Mouse (Mus musculus) hindbrain, embryonic 12.5 days (tissue): Measurements from ENCODE around the gene Lcn11. TPM values are rescaled to one million over a fixed set of nuclear protein-coding genes. Genes with fewer than 3 reads are reported as not detected.
"Not testable (repeated sequence)": the region's sequence is repeated elsewhere in the genome, so short reads cannot be mapped to it uniquely, and the experiment has no call there.

Experiments
- ATAC-seq: fragments of 200-750 bp; cut with Nextera tagmentation; 2 replicates; pipeline ENCODE4 v1.8.0; 2017; ENCODE audit warnings: moderate TSS enrichment; ENCODE audit not compliant: low FRiP score
- H3K27ac ChIP-seq: fragments of 300-500 bp; sonication (generic); 2 replicates; pipeline ENCODE4 v1.5.1; 2016; ENCODE audit warnings: mild to moderate bottlenecking
- H3K27me3 ChIP-seq: fragments of 300-500 bp; sonication (generic); 2 replicates; pipeline ENCODE4 v1.6.1; 2016; ENCODE audit warnings: mild to moderate bottlenecking
- H3K36me3 ChIP-seq: fragments of 300-500 bp; sonication (generic); 2 replicates; pipeline ENCODE4 v1.6.1; 2016; ENCODE audit warnings: mild to moderate bottlenecking
- H3K4me1 ChIP-seq: fragments of 300-500 bp; sonication (generic); 2 replicates; pipeline ENCODE4 v1.6.1; 2016
- H3K4me2 ChIP-seq: fragments of 300-500 bp; sonication (generic); replicated peaks from 2 replicates; pipeline ENCODE4 v1.6.1; 2016; ENCODE audit warnings: mild to moderate bottlenecking
- H3K4me3 ChIP-seq: fragments of 300-500 bp; sonication (generic); 2 replicates; pipeline ENCODE4 v1.5.1; 2016; ENCODE audit warnings: mild to moderate bottlenecking
- H3K9ac ChIP-seq: fragments of 300-500 bp; sonication (generic); 2 replicates; pipeline ENCODE4 v1.6.1; 2016; ENCODE audit warnings: mild to moderate bottlenecking, moderate library complexity
- H3K9me3 ChIP-seq: fragments of 300-500 bp; sonication (generic); replicated peaks from 2 replicates; pipeline ENCODE4 v1.6.1; 2016; ENCODE audit warnings: mild to moderate bottlenecking
- WGBS: fragments of 180-500 bp; shearing (Covaris S2); methylation state at CpG from one replicate; pipeline ENCODE4 v1.1.7; 2016; 5-methylcytosine and 5-hydroxymethylcytosine counted together
- polyA plus RNA-seq: library from polyadenylated mRNA; unstranded; fragments of >200 nt; fragmentation: Nextera tagmentation; extraction: Ambion mirVana; gene quantifications from 2 replicates; pipeline ENCODE4 v1.2.1, GENCODE M21; 2016

Lcn11 gene
- polyA plus RNA-seq, 1 experiment from 2014 or later: not detected

DNA sequence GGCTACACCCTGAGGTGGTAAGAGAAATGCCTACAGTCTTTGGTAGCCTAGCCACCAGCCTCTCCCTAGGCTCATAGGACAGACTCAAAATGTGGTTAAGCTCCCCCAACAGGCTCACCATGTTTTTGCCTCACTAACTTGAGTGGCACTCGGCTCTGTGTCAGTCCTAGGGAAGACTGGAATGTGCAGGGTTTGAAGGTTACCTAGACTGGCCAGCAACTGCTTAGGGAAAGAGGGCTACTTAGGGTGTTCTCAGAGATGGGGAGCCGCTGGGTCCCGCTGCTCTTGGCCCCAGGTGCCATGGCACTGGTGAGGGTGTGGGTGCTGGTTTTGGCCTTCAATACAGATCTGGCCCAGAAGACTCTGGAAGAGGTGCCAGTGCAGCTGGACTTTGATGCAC, 5.1 kb downstream of the Lcn11 start, which contains the start of gene Gm13539:
Gene Gm13539 (plus strand): TSS at position 301 of the 400 bp plus-strand sequence.
- Histone ChIP-seq H3K9ac (no peak within 1 kb of the TSS), H3K27me3 (no peaks in the 10 kb centered on the region), H3K27ac (no peak within 1 kb of the TSS), H3K36me3 (no peaks in the 10 kb centered on the region), H3K4me2 (no peak within 1 kb of the TSS), H3K4me3 (no peak within 1 kb of the TSS), H3K4me1 (0 out of 2 replicates have a peak, but pooled peaks cover 6% of the 10 kb centered on the region), H3K9me3 (no peaks in the 10 kb centered on the region)
- no peak for ATAC-seq
- WGBS: 91% methylated on average over 3 of the region's 3 CpGs

DNA sequence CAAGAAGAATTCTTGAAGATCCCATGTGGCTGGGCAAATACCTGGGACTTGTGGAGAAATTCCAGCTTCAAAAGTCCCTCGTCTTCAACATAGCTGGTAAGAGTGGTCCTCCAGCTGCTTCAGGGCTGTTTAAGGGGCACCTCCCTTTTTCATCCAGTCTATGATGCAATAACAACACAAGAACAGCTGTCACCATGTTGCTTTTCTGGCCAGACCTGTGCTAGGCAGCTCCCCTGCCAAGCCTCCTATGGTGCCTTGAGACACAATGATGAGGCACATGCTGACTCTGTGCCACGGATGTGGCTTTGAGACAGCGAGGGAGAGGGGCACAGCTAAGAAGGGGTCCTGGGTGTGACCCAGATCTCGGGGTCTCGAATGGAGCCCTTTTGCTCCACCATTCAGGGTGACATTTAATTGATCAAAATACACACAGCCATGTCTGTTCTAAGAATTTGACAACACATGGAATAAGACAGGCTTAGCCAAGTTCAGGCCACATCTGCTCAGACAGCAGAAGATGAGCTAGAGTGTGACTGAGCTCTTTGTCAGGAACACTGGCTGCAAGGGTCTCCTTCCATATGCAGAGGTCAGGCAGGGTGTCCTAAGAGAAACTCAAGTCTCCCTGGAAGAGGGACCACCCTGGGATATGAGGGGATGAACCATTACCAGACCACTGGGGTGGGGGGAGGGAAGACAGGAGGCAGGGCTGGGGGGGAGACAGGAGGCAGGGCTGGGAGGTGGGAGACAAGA, 8.9 kb downstream of the Lcn11 start:
- H3K9me3 ChIP-seq: no peaks in the 10 kb centered on the region
- 0 out of 2 replicates have a peak, but pooled peaks cover 6% of the 10 kb centered on the region for H3K4me1 ChIP-seq
- H3K4me2 ChIP-seq: no peak overlapping the region
- H3K27me3 ChIP-seq: no peaks in the 10 kb centered on the region
- H3K9ac ChIP-seq: no peak overlapping the region
- H3K4me3 ChIP-seq: no peak overlapping the region
- ATAC-seq: no peak
- no peaks in the 10 kb centered on the region for H3K36me3 ChIP-seq
- no peak overlapping the region for H3K27ac ChIP-seq
- 71% methylated on average over 5 of the region's 5 CpGs for WGBS

DNA sequence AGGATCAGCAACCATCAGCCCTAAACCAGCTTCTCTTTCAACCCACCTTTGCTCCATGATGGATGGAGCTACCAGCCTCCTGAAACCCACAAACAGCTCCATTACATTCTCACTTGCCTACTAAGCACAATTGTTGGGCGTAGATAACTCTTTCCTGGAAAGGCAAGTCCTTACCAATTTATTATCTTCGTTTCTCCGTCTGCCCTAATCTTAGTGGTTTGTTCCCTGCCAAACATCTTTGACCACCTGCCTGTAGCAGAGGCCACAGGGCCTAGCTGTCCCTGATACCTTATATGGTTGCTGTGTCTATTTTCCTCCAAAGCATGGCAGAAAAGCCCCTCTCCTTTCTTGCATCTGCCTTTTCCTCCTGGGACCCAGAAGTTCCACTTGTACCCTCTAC, 12.3 kb downstream of the Lcn11 start:
- H3K27me3 ChIP-seq: no peaks in the 10 kb centered on the region
- no peak overlapping the region for H3K9ac ChIP-seq
- H3K27ac ChIP-seq: no peak overlapping the region
- 91% methylated on average over 3 of the region's 3 CpGs for WGBS
- H3K4me1 ChIP-seq: 0 out of 2 replicates have a peak, but pooled peaks cover 6% of the 10 kb centered on the region
- no peaks in the 10 kb centered on the region for H3K9me3 ChIP-seq
- no peaks in the 10 kb centered on the region for H3K36me3 ChIP-seq
- no peak overlapping the region for H3K4me2 ChIP-seq
- H3K4me3 ChIP-seq: no peak overlapping the region
- no peak for ATAC-seq

DNA sequence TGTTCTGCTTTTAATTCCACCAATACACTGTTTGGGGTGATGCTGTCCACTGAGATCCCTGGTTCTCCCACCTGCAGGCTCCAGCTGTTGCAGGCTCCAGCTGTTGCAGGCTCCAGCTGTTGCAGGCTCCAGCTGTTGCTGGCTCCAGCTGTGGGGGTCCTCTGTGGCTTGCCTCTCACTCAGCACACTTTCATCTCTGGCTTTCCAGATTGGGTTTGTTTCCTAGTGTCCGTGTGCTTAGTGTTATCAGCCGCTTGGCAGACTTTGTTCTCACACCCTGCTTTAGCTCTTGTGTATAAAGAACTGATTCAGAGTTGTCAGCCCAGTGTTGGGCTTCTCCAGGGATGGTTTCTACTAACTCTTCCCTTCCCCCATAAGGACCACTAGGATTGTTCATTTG, 20.8 kb downstream of the Lcn11 start:
- Histone ChIP-seq H3K4me2 (no peak overlapping the region), H3K27me3 (no peaks in the 10 kb centered on the region), H3K4me3 (no peak overlapping the region), H3K4me1 (peaks cover 5% of the 10 kb centered on the region; the same call in 1 of the 2 replicates), H3K36me3 (no peaks in the 10 kb centered on the region), H3K27ac (no peak overlapping the region), H3K9me3 (no peaks in the 10 kb centered on the region), H3K9ac (no peak overlapping the region)
- WGBS: 60% methylated on average over 2 of the region's 2 CpGs
- ATAC-seq: no peak

DNA sequence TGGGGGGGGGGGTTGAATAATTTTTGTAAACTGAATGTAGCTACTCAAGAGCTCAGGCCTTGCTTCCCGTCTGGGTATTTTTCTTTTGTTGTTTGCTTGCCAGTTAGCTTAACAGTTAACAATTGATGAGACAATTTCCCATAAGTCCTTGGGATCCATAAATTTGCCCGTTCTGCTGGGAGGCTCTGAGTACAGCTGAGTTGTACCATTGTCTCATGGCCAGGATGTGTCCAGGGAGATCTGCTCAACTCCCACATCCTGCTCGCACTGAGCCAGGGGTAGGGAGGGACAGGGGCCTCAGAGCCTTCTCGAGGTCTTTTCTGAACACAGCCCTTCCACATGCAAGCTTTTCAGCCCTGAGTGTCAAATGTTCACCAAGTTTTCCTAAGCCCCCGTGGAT, 21.2 kb downstream of the Lcn11 start:
- Histone ChIP-seq H3K36me3 (no peaks in the 10 kb centered on the region), H3K4me3 (no peak overlapping the region), H3K9ac (no peak overlapping the region), H3K4me2 (no peak overlapping the region), H3K9me3 (no peaks in the 10 kb centered on the region), H3K27me3 (no peaks in the 10 kb centered on the region), H3K4me1 (peaks cover 5% of the 10 kb centered on the region; the same call in 1 of the 2 replicates), H3K27ac (no peak overlapping the region)
- ATAC-seq: no peak
- 48% methylated on average over 5 of the region's 5 CpGs for WGBS

DNA sequence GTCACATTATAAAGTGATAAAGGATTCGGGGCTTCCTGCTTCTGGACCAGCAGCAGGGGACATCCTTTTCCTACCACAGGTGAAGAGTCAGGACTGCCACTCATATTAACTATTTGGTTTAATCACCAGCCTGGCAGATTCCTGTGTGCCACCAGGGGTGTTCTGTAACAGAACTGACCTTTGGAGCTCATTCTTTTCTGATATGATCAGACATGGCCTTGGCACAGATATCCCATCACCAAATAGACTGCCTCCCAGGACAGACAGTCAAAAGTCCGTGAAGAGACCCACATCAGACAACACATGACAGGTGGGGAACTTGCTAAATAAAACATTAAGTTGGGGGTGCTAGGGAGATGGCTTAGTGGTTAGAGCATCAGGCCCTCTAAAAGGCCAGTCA, 34.9 kb downstream of the Lcn11 start:
- H3K36me3 ChIP-seq: no peaks in the 10 kb centered on the region
- no peak overlapping the region for H3K4me2 ChIP-seq
- H3K9me3 ChIP-seq: no peaks in the 10 kb centered on the region
- no peak overlapping the region for H3K27ac ChIP-seq
- H3K9ac ChIP-seq: no peak overlapping the region
- ATAC-seq: no peak
- no peaks in the 10 kb centered on the region for H3K4me1 ChIP-seq
- H3K4me3 ChIP-seq: no peak overlapping the region
- 72% methylated on average over 2 of the region's 2 CpGs for WGBS
- H3K27me3 ChIP-seq: no peaks in the 10 kb centered on the region

DNA sequence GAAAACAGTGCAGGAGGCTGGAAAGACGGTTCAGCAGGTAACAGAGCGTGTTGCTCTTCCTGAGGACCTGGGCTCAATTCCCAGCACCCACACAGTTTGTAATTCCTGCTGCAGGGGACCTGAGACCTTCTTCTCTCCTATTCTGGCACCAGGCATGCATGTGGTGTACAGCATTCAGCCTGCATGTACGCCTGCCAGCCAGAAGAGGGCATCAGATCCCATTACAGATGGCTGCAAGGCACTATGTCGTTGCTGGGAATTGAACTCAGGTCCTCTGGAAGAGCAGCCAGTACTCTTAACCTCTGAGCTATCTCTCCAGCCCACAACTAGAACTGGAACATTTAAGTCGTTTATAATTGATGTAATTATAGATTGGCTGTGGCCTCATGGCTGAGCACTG, 36.5 kb downstream of the Lcn11 start:
- H3K9me3 ChIP-seq: no peaks in the 10 kb centered on the region
- no peaks in the 10 kb centered on the region for H3K4me1 ChIP-seq
- no peak overlapping the region for H3K27ac ChIP-seq
- WGBS: 80% methylated on average over 5 of the region's 5 CpGs
- H3K9ac ChIP-seq: no peak overlapping the region
- no peak for ATAC-seq
- H3K4me2 ChIP-seq: no peak overlapping the region
- H3K27me3 ChIP-seq: no peaks in the 10 kb centered on the region
- no peak overlapping the region for H3K4me3 ChIP-seq
- no peaks in the 10 kb centered on the region for H3K36me3 ChIP-seq

DNA sequence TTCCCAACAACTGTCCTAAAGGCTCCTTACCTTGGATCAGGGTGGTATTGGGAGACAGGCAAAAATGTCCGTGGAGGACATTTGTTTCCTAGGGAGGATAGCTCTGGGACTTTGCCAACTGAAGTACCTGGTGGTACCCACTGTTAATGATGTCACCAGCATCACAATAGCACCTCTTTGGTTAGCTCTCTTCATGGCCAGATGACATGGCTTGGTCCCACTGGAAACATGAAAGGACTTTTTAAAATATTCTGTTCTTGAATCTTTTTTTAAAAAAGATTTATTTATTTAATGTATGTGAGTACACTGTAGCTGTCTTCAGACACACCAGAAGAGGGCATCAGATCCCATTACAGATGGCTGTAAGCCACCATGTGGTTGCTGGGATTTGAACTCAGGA, 38.9 kb downstream of the Lcn11 start, which contains the start of gene Glt6d1:
Gene Glt6d1 (minus strand): TSS at position 101 of the 400 bp plus-strand sequence.
- H3K27me3 ChIP-seq, ATAC-seq, H3K27ac ChIP-seq, H3K4me1 ChIP-seq, H3K4me3 ChIP-seq, H3K36me3 ChIP-seq, H3K4me2 ChIP-seq, H3K9me3 ChIP-seq, H3K9ac ChIP-seq: not testable (repeated sequence)
- 70% methylated on average over 1 of the region's 1 CpGs for WGBS

DNA sequence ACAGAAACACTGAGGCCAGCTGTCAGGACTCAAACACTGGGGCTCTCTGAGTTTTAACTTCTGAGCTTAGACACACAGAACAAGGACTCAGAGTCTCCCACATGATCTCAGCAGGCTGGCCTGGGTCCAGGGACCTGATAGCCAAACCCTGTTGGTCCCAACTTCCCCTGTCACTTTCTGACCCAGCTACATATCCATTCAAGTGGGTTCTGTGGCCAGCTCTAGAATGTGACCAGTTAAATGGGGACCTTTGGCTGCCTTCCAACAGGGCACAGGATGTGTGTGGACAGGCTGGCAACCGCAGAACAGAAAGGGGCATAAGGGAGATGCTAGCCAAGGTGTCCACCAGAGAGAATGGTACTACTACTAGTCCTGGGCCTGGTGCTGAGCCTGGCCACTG, 46.0 kb downstream of the Lcn11 start, which contains the start of gene Lcn9:
Gene Lcn9 (plus strand): TSS at position 348 of the 400 bp plus-strand sequence.
- H3K9me3 ChIP-seq: no peaks in the 10 kb centered on the region
- 90% methylated on average over 1 of the region's 1 CpGs for WGBS

DNA sequence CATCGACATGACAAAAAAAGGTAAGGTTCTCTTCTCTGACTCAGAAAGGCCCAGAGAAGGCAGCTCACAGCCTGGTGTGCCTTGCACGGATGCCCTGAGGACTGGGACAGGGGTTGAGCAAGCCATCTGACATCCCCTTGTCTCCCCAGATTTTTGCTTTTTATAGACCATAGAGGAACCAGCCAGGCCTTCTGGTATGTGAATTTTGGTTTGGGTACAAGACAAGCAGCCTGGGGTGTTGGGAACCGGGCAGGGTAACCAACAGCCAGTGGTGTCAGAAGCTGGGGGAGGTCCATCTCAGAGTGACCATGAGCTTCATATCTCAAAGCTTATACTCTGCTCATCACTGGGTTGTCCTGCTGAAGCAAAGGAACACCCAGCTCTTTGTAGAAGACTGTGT, 47.9 kb downstream of the Lcn11 start:
- Histone ChIP-seq H3K4me2 (no peak overlapping the region), H3K27ac (no peak overlapping the region), H3K9ac (no peak overlapping the region), H3K4me3 (no peak overlapping the region), H3K9me3 (no peaks in the 10 kb centered on the region), H3K36me3 (no peaks in the 10 kb centered on the region), H3K4me1 (no peaks in the 10 kb centered on the region), H3K27me3 (no peaks in the 10 kb centered on the region)
- 84% methylated on average over 3 of the region's 3 CpGs for WGBS
- ATAC-seq: no peak

More for the DNA sequence above, 46.0 kb downstream of the Lcn11 start, which contains the start of gene Lcn9:
- ATAC-seq: no peak
- no peak within 1 kb of the TSS; the same call in 1 of the 2 replicates for H3K9ac ChIP-seq
- H3K36me3 ChIP-seq: no peaks in the 10 kb centered on the region
- no peaks in the 10 kb centered on the region for H3K27me3 ChIP-seq
- H3K4me1 ChIP-seq: no peaks in the 10 kb centered on the region
- no peak within 1 kb of the TSS for H3K4me2 ChIP-seq
- H3K4me3 ChIP-seq: no peak within 1 kb of the TSS
- H3K27ac ChIP-seq: no peak within 1 kb of the TSS

DNA sequence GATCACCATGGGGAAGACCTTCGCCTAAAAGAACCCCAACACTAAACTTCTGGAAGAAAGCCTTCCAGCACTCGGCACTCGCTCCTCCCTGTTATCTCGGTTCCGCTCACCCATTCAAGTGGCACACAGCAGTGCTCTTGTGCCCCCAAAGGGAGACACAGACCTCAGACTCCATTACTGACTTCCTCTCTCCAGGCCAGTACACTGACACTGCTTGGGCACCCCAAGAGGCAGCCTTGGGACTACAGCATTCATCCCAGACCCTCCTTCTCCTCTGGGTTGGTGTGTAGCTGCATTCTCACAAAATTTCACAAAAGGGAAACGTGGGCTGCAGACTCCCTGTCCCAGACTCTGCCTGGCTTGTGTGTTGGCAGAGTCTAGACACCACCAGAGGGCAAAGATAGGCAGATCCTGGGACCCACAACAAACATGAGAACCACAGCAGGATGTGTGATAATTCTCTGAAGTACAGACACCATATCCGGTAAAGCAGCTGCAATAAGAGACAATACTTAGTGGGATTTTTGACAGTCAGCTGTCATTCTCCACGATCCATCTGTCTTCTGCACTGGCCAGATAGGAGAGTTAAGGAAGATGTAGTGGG, 51.6 kb downstream of the Lcn11 start:
- H3K9ac ChIP-seq: no peak overlapping the region
- no peaks in the 10 kb centered on the region for H3K4me1 ChIP-seq
- 0 out of 2 replicates have a peak, but pooled peaks cover 1% of the 10 kb centered on the region for H3K27me3 ChIP-seq
- 84% methylated on average over 8 of the region's 8 CpGs for WGBS
- H3K4me3 ChIP-seq: no peak overlapping the region
- H3K4me2 ChIP-seq: no peak overlapping the region
- no peak for ATAC-seq
- H3K36me3 ChIP-seq: no peaks in the 10 kb centered on the region
- no peaks in the 10 kb centered on the region for H3K9me3 ChIP-seq
- H3K27ac ChIP-seq: no peak overlapping the region
